Mouse (Mus musculus) stomach, postnatal 0 days (tissue): ENCODE results near the gene Sox30.

Experiments
- CTCF ChIP-seq: IDR thresholded peaks from 2 replicates; pipeline ENCODE4 v1.5.1; 2016; ENCODE audit warnings: antibody characterized with exemption, low read depth, mild to moderate bottlenecking, moderate library complexity
- EP300 ChIP-seq: optimal IDR thresholded peaks from 2 replicates; pipeline ENCODE3; 2016; ENCODE audit warnings: antibody characterized with exemption

DNA sequence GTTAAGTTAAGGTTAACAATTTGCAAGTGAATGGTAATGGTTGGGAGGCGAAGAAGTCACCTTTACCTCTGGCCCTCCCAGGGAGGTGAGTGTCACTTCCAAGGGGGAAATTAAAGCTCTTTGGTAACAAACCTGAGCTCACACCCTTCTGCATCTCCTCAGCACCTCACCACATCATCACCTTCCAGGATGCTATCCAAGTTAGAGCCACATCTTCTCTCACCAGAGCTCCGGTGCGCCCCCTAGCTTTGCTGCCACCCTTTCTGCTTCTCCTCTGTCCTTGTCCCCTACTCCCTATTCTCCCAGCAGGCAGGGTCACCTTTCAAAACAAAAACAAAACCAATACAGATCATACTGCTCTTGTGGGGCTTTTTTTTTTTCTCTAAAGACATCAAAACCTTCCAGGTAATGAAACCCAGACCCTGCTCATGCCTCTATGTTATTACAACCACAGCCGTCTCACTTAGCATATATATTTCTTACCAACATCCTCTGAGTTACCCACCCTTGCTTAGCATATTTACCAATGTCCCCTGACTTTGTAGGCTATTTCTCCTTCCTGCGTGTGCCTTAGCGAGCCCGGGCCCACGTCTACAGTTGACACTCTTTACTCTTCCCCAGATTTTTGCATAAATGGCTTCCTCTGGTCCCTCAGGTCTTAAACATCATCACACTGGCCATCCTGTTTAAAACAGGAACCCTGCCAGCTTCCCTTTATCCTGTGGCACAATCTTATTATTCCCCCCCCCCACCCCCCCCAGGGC lies 80.0 kb downstream of the Sox30 start:
- TF ChIP-seq EP300 (no peak), CTCF (peak; percentile 49)
